Mouse (Mus musculus) G1E (cell line): Measurements from ENCODE around the gene Rgl1. TPM values are rescaled to one million over a fixed set of nuclear protein-coding genes. Genes with fewer than 3 reads are reported as not detected.

Experiments
- ATAC-seq: 2 replicates; pipeline ENCODE4 v1.8.0; 2016; ENCODE audit warnings: mild to moderate bottlenecking; ENCODE audit not compliant: insufficient number of reproducible peaks, poor library complexity, low FRiP score, severe bottlenecking; ENCODE audit errors: extremely low read depth
- DNase-seq: peaks from one replicate; pipeline ENCODE4 v3.0.0; 2012; ENCODE audit warnings: low spot score
- H3K27me3 ChIP-seq: 2 replicates; pipeline ENCODE4 v1.6.1; 2012; ENCODE audit warnings: mild to moderate bottlenecking, low read length, inconsistent platforms; ENCODE audit not compliant: insufficient read depth
- H3K36me3 ChIP-seq: replicated peaks from 2 replicates; pipeline ENCODE3; 2012; ENCODE audit warnings: mild to moderate bottlenecking, inconsistent platforms
- H3K4me1 ChIP-seq: 2 replicates; pipeline ENCODE4 v1.6.1; 2012; ENCODE audit warnings: low read depth, low read length, inconsistent platforms, mixed read lengths; ENCODE audit not compliant: insufficient read depth
- H3K4me3 ChIP-seq: 2 replicates; pipeline ENCODE4 v1.5.1; 2012; ENCODE audit warnings: low read depth, mild to moderate bottlenecking, inconsistent platforms, low read length, moderate library complexity, mixed read lengths
- H3K9me3 ChIP-seq: replicated peaks from 2 replicates; pipeline ENCODE4 v1.6.1; 2012; ENCODE audit warnings: inconsistent platforms
- CTCF ChIP-seq: IDR thresholded peaks from 2 replicates; pipeline ENCODE4 v1.5.1; 2012; ENCODE audit warnings: low read depth, low read length, inconsistent platforms, mixed read lengths
- GATA1 ChIP-seq: IDR thresholded peaks from 2 replicates; pipeline ENCODE4 v1.6.1; 2012; ENCODE audit warnings: borderline replicate concordance, low read length, inconsistent platforms, mixed read lengths
- GATA2 ChIP-seq: IDR thresholded peaks from 2 replicates; pipeline ENCODE4 v1.6.1; 2012; ENCODE audit warnings: low read depth, low read length, inconsistent platforms, borderline replicate concordance
- POLR2AphosphoS5 ChIP-seq: IDR thresholded peaks from 2 replicates; pipeline ENCODE4 v1.6.1; 2012; ENCODE audit warnings: low read depth, low read length, inconsistent platforms; ENCODE audit not compliant: insufficient replicate concordance
- TAL1 ChIP-seq: conservative IDR thresholded peaks from 2 replicates; pipeline ENCODE4 v1.6.1; 2012; ENCODE audit warnings: low read depth, low read length, inconsistent platforms, mixed read lengths
- polyA plus RNA-seq: library from polyadenylated mRNA; stranded (reverse); fragments of >175 nt; gene quantifications from 2 replicates; pipeline ENCODE4 v1.2.3, GENCODE M21; 2012
- total RNA-seq, 2 experiments: library from RNA; stranded (forward) in 1 of 2; stranded (reverse) in 1 of 2; fragments of 200-1000 nt in 1 of 2; fragments of >200 nt in 1 of 2; fragmentation: Nextera tagmentation in 1 of 2; gene quantifications; 2 replicates each; pipeline ENCODE4 v1.2.3; 2014 to 2017

The Rgl1 gene
- total and polyA plus RNA-seq, 3 experiments = 0.21 to 5.7 (median 4.0) TPM

GRCm38 (mm10) chr1:152718200-152718599 lies 48.0 kb downstream of the Rgl1 start:
- no peak overlapping the region for H3K4me3 ChIP-seq
- H3K9me3 ChIP-seq = no peaks in the 10 kb centered on the region
- H3K27me3 ChIP-seq = peaks cover 3% of the 10 kb centered on the region; the same call in 1 of the 2 replicates
- DNase-seq (no peak), ATAC-seq (no peak)
- H3K36me3 ChIP-seq = no peaks in the 10 kb centered on the region
- TF ChIP-seq TAL1 (no peak), POLR2AphosphoS5 (no peak), GATA1 (no peak), CTCF (no peak), GATA2 (no peak)
- no peaks in the 10 kb centered on the region for H3K4me1 ChIP-seq

GRCm38 (mm10) chr1:152717329-152717728 lies 48.8 kb downstream of the Rgl1 start:
- Histone ChIP-seq H3K27me3 (peaks cover 3% of the 10 kb centered on the region; the same call in 1 of the 2 replicates), H3K4me3 (no peak overlapping the region), H3K9me3 (no peaks in the 10 kb centered on the region; the same call in 1 of the 2 replicates), H3K4me1 (no peaks in the 10 kb centered on the region), H3K36me3 (no peaks in the 10 kb centered on the region)
- no peak for DNase-seq
- no peak for TF ChIP-seq POLR2AphosphoS5
- no peak for ATAC-seq

DNA sequence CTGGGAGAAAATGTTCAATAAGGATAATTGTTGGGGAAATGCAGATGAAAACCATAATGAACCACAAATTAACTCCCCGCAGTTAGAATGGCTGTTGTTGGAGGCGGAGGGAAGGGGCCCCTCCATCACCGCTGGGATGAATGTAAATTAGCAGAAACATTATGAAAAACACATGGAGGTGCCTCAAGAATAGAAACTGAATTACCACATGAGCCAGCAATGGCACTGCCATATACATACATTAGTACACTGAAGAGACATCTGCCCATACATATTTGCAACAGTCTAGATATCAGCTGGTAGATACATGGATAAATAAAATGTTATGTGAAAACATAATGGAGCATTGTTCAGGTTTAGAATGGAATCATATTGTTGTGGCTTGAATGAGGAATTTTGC lies 51.7 kb downstream of the Rgl1 start:
- TF ChIP-seq POLR2AphosphoS5 = no peak
- no peak for TF ChIP-seq GATA1
- no peak for TF ChIP-seq CTCF
- TF ChIP-seq TAL1 = no peak
- TF ChIP-seq GATA2 = no peak
- Histone ChIP-seq H3K27me3 (peaks cover 3% of the 10 kb centered on the region; the same call in 1 of the 2 replicates), H3K4me1 (no peaks in the 10 kb centered on the region), H3K9me3 (no peaks in the 10 kb centered on the region; the same call in 1 of the 2 replicates), H3K36me3 (no peaks in the 10 kb centered on the region), H3K4me3 (no peak overlapping the region)
- no peak for ATAC-seq
- DNase-seq = no peak

- H3K4me1 ChIP-seq = no peaks in the 10 kb centered on the region
- H3K4me3 ChIP-seq = no peak overlapping the region
- no peak for DNase-seq
- peaks cover 3% of the 10 kb centered on the region; the same call in 1 of the 2 replicates for H3K27me3 ChIP-seq
- no peaks in the 10 kb centered on the region for H3K36me3 ChIP-seq
- no peaks in the 10 kb centered on the region; the same call in 1 of the 2 replicates for H3K9me3 ChIP-seq
- TF ChIP-seq POLR2AphosphoS5 (no peak), GATA1 (no peak), CTCF (no peak), GATA2 (no peak), TAL1 (no peak)
- no peak for ATAC-seq
These were observed 52.2 kb downstream of the Rgl1 start for GRCm38 (mm10) chr1:152713924-152714323.

- no peak for TF ChIP-seq CTCF
- TF ChIP-seq GATA2 = no peak
- no peak for TF ChIP-seq GATA1
- TF ChIP-seq POLR2AphosphoS5 = no peak
- TF ChIP-seq TAL1 = no peak
- no peaks in the 10 kb centered on the region for H3K27me3 ChIP-seq
These were observed 55.1 kb downstream of the Rgl1 start for GRCm38 (mm10) chr1:152711037-152711436.

DNA sequence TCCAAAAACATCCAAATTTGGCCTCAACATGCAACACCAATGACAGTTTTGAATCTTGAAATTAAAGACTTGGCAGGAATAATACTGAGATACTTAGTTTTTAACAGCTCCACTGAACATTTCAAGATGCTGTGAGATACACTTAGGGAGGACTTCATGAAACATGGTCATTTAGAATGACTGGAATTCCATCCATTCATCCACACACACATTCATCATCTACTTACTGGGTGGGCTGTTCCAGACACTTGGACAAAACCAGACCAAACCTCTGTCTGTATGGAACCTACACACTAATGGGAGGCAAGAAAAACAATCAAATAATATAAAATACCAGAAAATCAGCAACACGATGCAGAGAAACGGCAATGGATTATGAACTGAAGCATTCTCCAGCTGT lies 58.6 kb downstream of the Rgl1 start:
- DNase-seq (no peak), ATAC-seq (no peak)
- TF ChIP-seq GATA2 (no peak), CTCF (no peak), TAL1 (no peak), POLR2AphosphoS5 (no peak)
- no peaks in the 10 kb centered on the region for H3K36me3 ChIP-seq
- H3K27me3 ChIP-seq = no peaks in the 10 kb centered on the region
- H3K4me3 ChIP-seq = no peak overlapping the region
- no peaks in the 10 kb centered on the region for H3K9me3 ChIP-seq
- H3K4me1 ChIP-seq = no peaks in the 10 kb centered on the region

More at GRCm38 (mm10) chr1:152711037-152711436, 55.1 kb downstream of the Rgl1 start:
- Histone ChIP-seq H3K36me3 (no peaks in the 10 kb centered on the region), H3K9me3 (no peaks in the 10 kb centered on the region; the same call in 1 of the 2 replicates), H3K4me1 (no peaks in the 10 kb centered on the region), H3K4me3 (no peak overlapping the region)
- ATAC-seq = no peak
- no peak for DNase-seq

DNA sequence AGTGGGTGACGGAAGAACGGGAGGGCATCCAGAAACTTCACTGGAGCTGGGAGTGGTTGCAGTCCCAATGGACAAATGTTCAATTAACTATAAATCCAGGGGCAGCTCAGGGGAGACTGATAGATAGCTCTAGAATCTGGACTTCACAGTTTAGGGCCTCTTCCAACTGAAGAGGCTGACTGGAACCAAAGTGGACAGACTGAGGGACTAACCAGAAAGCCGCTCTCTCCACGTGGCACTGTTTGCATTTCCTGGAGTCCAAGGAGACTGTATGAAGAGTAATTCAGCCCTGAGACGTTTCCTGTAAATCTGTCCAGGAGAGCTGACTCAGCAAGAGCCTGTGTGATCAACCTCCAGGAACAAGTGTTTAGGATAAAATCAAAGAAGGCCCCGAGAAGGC lies 62.2 kb downstream of the Rgl1 start:
- no peaks in the 10 kb centered on the region for H3K27me3 ChIP-seq

More for the DNA sequence above, 62.2 kb downstream of the Rgl1 start:
- Histone ChIP-seq H3K4me3 (no peak overlapping the region), H3K4me1 (no peaks in the 10 kb centered on the region), H3K9me3 (no peaks in the 10 kb centered on the region), H3K36me3 (no peaks in the 10 kb centered on the region)
- TF ChIP-seq GATA1 (no peak), CTCF (no peak), TAL1 (no peak), POLR2AphosphoS5 (no peak), GATA2 (no peak)
- ATAC-seq (no peak), DNase-seq (no peak)
